Mouse (Mus musculus) spleen, adult 12 weeks (tissue): ENCODE measurements around the gene Gulp1.

Experiments
- DNase-seq: peaks from one replicate; pipeline ENCODE4 v3.0.0; 2022; ENCODE audit warnings: low spot score

Gulp1 gene

GRCm38 (mm10) chr1:44741256-44741655 lies 189.9 kb downstream of the Gulp1 start:
- no peak for DNase-seq

GRCm38 (mm10) chr1:44745711-44746110 lies 194.4 kb downstream of the Gulp1 start:
- no peak for DNase-seq

GRCm38 (mm10) chr1:44750731-44751730 lies 199.7 kb downstream of the Gulp1 start:
- DNase-seq = no peak

- DNase-seq = no peak
These were observed 226.9 kb downstream of the Gulp1 start for GRCm38 (mm10) chr1:44778251-44778650.

- DNase-seq = no peak
These were observed 252.5 kb downstream of the Gulp1 start for GRCm38 (mm10) chr1:44803594-44804372.

GRCm38 (mm10) chr1:44806368-44806767 lies 255.1 kb downstream of the Gulp1 start:
- no peak for DNase-seq

- DNase-seq = no peak
These were observed 259.0 kb downstream of the Gulp1 start for GRCm38 (mm10) chr1:44810336-44810735.

GRCm38 (mm10) chr1:44833934-44834333 lies 282.6 kb downstream of the Gulp1 start:
- DNase-seq = no peak
